Mouse (Mus musculus): ENCODE measurements around the gene Adgrg1. TPM values are rescaled to one million over a fixed set of nuclear protein-coding genes. Genes with fewer than 3 reads are reported as not detected.

Adgrg1 gene
- polyA plus RNA-seq, 1 experiment, result 26.3 TPM

DNA sequence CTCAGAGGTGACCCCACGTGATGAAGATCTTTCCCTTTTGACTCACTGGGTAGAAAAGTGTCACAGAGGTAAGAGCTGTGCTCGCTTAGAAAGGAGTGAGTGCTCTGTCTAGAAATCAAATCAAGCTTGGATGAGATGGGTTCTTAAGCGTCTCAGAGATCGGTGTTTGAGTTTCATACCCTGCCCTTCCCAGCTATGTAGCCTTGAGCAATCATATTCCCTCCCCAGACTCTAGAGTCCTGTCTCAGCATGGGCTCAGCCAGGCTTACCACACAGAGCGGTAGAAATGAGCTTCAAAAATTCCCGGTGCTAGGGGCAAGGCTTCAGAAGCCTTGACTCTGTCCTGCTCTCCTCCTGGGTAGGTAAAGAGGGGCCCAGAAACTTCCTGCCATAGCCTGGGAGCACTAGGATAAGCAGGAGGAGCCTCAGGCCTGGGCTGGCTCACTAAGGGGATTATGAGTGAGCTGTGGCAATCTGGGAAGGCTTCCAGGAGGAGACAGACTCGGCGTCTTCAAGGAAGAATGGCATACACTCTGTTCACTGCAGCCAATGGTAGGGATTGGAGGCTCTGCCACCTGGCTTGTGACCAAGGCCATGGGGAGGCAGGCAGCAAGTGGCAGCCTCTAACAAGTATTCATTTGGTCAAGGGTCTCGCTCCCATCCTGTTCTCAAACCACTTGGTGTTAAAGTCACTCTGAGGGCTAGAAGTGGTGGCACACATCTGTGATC, 18.6 kb downstream of the Adgrg1 start:
- no peak for DNase-seq (ENCODE audit: low read depth, low spot score)
- WGBS, result 63% methylated on average over 9 of the region's 9 CpGs

DNA sequence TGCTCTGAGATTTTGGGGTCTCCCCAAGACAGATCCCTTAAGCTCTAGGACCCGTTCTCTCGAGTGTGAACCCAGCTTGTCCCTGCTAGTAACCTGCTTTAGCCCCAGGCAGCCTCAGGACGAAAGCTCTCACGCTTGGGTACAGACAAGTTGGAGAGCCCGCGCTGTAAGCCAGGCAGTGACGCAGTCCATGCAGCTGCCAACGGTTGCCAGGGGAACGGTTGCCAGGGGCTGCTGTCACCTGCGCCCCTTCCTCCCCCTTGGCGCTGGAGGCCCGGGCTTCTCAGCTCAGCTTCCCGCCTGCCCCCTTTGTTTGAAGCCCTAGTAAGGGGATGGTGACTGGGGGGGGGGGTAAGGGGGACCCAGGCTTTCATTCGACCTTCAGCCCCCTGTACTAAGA, 19.5 kb downstream of the Adgrg1 start:
- WGBS, result 47% methylated on average over 14 of the region's 14 CpGs
- no peak for DNase-seq (ENCODE audit: low read depth, low spot score)

DNA sequence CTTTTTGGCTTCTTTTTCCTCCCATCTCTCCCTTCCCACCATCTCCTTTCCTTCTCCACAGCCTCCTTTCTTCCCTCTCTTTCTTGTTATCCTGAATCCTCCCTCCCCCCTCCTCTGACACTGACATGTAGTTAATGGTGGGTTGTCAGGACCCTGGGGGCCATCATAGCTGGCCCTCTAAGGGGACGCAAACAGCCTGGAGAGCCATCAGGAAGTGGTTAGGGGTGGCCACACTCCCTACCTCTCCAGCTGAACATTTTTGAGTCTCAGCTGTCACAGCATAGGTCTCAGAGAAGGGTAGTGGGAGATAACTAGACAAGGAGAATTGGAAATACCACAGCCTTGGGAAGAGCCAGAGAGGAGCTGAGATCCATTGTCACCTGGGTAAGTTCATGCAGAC, 20.0 kb downstream of the Adgrg1 start:
- WGBS, result 58% methylated on average over 1 of the region's 1 CpGs
- DNase-seq (ENCODE audit: low read depth, low spot score), result no peak

GRCm38 (mm10) chr8:94995336-94995893, 20.9 kb downstream of the Adgrg1 start:
- 58% methylated on average over 5 of the region's 5 CpGs for WGBS
- no peak for DNase-seq (ENCODE audit: low read depth, low spot score)

GRCm38 (mm10) chr8:94996037-94996436, 21.5 kb downstream of the Adgrg1 start:
- WGBS, result 75% methylated on average over 12 of the region's 12 CpGs
- no peak for DNase-seq (ENCODE audit: low read depth, low spot score)

DNA sequence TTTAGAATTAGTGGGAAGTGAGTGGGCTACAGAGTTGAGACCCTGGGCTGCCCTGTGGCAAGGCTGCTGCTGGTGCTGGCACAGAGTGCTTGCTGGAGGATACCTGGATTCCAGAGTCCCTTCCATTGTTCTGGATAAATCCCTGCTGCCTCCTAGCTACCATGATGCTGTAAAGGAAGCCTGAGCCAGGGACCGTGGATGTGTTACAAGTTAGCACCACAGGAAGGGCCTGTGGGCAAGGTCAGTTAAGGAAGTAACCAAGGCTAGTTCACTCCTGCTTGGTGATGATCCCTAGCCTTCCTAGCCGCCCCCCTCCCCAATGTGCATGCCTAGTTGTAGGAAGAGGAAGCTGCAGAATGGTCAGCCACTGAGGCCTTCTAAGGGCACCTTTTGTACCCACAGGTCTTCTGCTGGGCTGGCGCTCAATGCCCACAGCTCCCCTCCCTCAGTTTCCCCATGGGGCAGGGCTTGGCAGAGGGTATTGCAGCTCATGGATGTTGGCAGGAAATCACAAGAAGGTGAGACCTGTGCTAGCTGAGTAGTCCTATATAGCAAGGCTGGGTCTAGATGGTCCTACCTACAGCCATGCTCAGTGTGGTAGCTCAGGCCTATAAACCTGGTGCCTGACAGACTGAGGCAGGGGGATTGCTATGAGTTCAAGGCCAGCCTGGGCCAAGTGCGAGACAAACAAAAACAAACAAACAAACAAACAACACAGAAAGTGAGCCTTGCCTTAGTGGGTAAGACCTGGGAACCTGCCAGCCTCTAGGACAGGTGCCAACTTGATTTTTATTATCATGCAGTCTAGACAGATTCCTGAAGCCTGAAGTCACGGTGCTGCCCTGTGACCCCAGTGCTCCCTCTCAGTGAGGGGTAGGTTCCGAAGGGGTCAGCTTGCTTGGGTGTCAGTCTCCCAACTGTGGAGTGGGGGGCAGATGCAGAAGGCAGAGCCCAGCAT, 22.6 kb downstream of the Adgrg1 start:
- DNase-seq (ENCODE audit: low read depth, low spot score), result no peak
- WGBS, result 43% methylated on average over 6 of the region's 6 CpGs

- no peak for DNase-seq (ENCODE audit: low read depth, low spot score)
Observed at GRCm38 (mm10) chr8:94997857-94998243, 23.3 kb downstream of the Adgrg1 start.

DNA sequence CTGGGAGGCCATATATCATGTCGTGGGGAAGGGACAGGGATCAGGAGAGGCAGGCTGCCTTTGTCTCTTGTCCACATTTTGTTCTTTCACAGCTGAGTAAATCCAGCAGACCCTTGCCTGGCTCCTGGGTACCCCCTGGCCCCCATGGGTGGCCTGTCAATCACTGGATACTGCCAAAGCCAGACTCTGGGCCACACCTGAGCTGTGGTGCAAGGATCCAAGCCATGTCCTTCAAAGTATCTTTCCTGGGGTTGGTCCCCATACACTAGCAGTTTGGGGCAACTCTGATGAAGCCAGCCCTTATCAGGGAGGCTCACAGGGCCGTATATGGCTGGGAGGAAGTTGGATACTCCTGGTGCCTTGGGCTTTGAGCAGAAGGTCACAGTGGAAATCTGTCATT, 23.9 kb downstream of the Adgrg1 start:
- WGBS, result 67% methylated on average over 2 of the region's 2 CpGs

More at GRCm38 (mm10) chr8:94997857-94998243, 23.3 kb downstream of the Adgrg1 start:
- WGBS, result 61% methylated on average over 6 of the region's 6 CpGs

DNA sequence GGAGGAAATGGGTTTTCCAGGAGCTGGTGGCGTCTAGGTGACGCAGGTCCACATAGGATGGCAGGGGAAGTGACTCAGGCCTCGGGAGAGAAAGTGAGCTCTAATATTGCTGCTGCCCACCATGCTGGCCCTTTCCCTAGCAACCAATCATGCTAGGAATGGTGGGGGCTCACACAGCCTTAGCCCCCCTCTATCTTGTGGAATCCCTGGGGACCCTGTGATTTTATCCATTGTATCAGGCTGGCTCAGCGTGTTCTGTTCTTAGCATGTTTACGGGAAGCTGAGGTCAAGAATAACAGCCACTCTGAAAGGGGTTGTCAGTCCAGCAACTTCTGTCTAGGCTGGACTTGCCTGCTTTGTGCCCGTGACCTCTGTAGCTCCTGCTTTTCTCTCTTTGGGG, 24.5 kb downstream of the Adgrg1 start:
- WGBS, result 80% methylated on average over 6 of the region's 6 CpGs
- DNase-seq (ENCODE audit: low read depth, low spot score), result no peak

More for the DNA sequence above, 23.9 kb downstream of the Adgrg1 start:
- DNase-seq (ENCODE audit: low read depth, low spot score), result no peak

DNA sequence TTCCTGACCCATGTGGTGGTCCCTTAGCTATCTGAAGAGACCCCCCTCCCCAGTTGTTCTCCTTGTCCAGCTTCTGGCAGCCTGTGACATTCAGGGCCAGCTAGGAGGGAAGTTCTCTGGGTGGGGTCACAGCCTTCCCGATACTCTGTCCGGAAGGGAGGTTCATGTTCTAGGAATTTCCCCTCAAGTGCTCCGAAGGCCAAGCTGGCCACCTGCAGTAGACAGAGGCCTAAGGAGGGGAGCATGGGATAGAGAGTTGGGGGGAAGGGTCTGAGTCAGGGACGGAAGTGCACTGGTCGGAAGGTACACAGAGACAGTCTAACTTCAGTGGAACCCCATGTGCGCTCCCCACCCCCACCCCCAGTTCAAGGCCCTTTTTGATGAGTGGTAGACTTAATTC, 25.4 kb downstream of the Adgrg1 start:
- 39% methylated on average over 6 of the region's 6 CpGs for WGBS

GRCm38 (mm10) chr8:95000684-95001083, 26.1 kb downstream of the Adgrg1 start:
- DNase-seq (ENCODE audit: low read depth, low spot score), result no peak
- WGBS, result 15% methylated on average over 5 of the region's 5 CpGs

More for the DNA sequence above, 25.4 kb downstream of the Adgrg1 start:
- no peak for DNase-seq (ENCODE audit: low read depth, low spot score)

- no peak for DNase-seq (ENCODE audit: low read depth, low spot score)
- 76% methylated on average over 5 of the region's 5 CpGs for WGBS
Observed at GRCm38 (mm10) chr8:95001165-95001564, 26.6 kb downstream of the Adgrg1 start.

GRCm38 (mm10) chr8:95001655-95002054, 27.1 kb downstream of the Adgrg1 start:
- peak; percentile 76 for DNase-seq (ENCODE audit: low read depth, low spot score)
- 6% methylated on average over 7 of the region's 7 CpGs for WGBS

GRCm38 (mm10) chr8:95002089-95002655, 27.6 kb downstream of the Adgrg1 start:
- WGBS, result 21% methylated on average over 8 of the region's 8 CpGs
- DNase-seq (ENCODE audit: low read depth, low spot score), result no peak

- DNase-seq (ENCODE audit: low read depth, low spot score), result no peak
- 85% methylated on average over 15 of the region's 15 CpGs for WGBS
Observed at GRCm38 (mm10) chr8:95012442-95012919, 37.9 kb downstream of the Adgrg1 start.

DNA sequence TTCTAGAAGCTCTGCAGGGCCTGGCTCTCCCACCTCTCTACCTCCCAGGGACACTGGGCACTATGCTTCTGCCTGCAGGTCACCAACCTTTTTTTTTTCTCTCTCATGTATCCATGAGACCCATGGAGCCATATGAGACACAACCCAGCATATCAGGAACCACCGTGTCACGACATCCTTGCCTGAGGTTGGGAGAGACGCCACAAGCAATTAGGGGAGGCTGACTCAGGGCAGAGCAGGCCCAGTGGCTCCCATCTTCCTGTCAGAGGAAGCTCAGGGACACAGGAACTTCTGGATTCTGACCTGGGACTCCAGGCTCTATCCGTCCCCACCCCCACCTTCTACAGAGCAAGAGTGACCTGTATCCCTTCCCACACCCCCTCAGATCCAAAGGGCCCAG, 41.3 kb downstream of the Adgrg1 start:
- WGBS, result 74% methylated on average over 4 of the region's 4 CpGs
- DNase-seq (ENCODE audit: low read depth, low spot score), result no peak

DNA sequence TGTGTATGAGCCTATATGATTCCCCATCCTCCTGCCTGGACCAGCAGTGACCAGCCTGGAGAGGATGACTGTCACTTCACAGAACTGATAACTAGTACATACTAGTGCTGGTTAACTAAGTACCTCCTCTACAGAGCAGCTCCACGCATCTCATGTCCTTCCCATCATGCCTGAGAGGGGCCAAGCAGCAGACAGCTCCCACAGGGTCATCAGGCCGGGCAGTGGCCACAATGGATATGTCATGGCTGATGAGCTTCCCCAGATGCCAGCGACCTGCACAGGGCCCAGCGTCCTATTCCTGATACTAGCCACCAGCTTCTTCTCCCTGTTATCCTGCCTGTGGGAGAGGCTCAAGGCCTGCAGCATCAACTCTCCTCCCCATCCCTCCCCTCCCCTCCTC, 42.1 kb downstream of the Adgrg1 start:
- no peak for DNase-seq (ENCODE audit: low read depth, low spot score)
- 66% methylated on average over 4 of the region's 4 CpGs for WGBS

DNA sequence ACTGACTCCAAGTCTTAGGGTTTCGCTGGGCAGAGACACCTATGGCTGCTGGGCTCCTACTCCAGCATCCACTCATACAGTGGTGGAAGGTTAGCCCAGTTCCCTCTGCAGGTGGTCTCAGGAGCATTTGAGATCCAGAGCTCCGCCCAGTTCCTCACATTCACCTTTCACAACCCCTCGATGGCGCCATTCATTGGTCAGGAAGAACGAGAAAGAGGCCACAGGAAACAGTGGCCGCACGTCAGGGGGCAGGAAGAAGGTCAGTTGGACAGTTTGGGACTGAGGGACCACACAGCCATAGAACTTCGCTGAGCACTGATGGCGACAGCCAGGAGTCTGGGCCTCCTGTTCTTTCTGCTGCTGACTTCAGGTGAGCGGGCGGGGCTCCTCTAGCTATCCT, 42.9 kb downstream of the Adgrg1 start, which contains the start of gene Adgrg3:
Gene Adgrg3 (plus strand): TSS at position 242 of the 400 bp plus-strand sequence.
- 65% methylated on average over 11 of the region's 11 CpGs for WGBS
- no peak for DNase-seq (ENCODE audit: low read depth, low spot score)

DNA sequence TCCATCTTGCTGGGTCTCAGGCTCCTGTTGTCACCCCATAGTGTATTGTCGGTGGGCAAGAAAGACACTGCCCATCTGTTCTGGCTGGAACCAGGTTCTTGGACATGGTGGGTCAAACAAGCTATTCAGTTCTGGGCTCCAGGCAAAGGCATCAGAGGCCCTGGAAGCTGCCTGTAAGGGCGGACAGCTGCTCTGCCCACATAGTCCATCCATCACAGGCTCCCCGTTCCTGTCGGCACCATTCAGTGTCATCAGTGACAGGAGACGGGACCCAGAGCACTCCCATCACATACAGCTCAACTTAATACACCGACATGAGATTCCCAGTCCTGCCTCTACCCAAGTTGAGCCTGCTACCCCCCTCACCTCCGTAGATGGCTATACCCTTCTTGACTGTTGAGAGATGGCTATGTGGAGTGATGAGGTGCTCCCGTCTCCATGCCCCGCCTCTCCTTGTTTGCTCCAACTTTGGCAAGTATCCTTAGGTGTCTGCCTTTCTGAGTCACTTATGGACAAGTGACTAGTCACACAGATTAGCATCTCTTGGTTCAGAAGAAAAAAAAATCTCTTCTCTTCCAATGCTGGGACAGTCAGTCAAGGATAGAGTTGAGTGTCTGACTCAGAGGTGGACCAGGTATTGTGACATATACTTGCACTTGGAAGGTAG, 43.6 kb downstream of the Adgrg1 start:
- no peak for DNase-seq (ENCODE audit: low read depth, low spot score)
- 74% methylated on average over 9 of the region's 9 CpGs for WGBS
